Mouse (Mus musculus): ENCODE measurements around the gene Homer2. TPM values are rescaled to one million over a fixed set of nuclear protein-coding genes. Genes with fewer than 3 reads are reported as not detected.

Homer2 gene
- total RNA-seq, 2 experiments from 2014 or later, result 67.2 to 77.5 TPM

Other genes starting within 250 kb of the Homer2 start
- 100 to 1,000 TPM; 141 to 150 TPM for gene Ap3b2, start 213.6 kb downstream of the Homer2 start, total RNA-seq (2021)
- gene BC048679, start 209.2 kb downstream of the Homer2 start, total RNA-seq (2021), result not detected
- gene Fsd2, start 140.6 kb downstream of the Homer2 start, total RNA-seq (2021), result under 1 TPM in 1 of 2 experiments, not detected in 1; 0.16 TPM
- gene Whamm, start 136.3 kb downstream of the Homer2 start, total RNA-seq (2021), result 10 to 100 TPM; 13.7 to 15.8 TPM
- 10 to 100 TPM; 77.8 to 85.5 TPM for gene Ramac, start 55.4 kb upstream of the Homer2 start, total RNA-seq (2021)
- gene 3110040N11Rik, start 82.0 kb upstream of the Homer2 start, total RNA-seq (2021), result 10 to 100 TPM; 24.2 to 29.0 TPM
- gene Btbd1, start 121.9 kb upstream of the Homer2 start, total RNA-seq (2021), result 100 to 1,000 TPM; 120 to 123 TPM
- not detected for gene Gm10160, start 148.3 kb upstream of the Homer2 start, total RNA-seq (2021)
- gene Tm6sf1, start 151.5 kb upstream of the Homer2 start, total RNA-seq (2021), result 10 to 100 TPM; 29.5 to 30.0 TPM
- 10 to 100 TPM; 71.9 to 73.0 TPM for gene Hdgfl3, start 226.9 kb upstream of the Homer2 start, total RNA-seq (2021)

All from left cerebral cortex, postnatal 25 days (tissue).